Mouse (Mus musculus) MEL (cell line): ENCODE results near the gene Fgfr2.

Experiments used
- BHLHE40 ChIP-seq: IDR thresholded peaks from 2 replicates; pipeline ENCODE4 v1.6.1; 2012; ENCODE audit warnings: low read depth, mild to moderate bottlenecking, inconsistent platforms, low read length, improper control_type of control experiment, borderline replicate concordance
- CTCF ChIP-seq, 3 experiments: IDR thresholded peaks in 2 of 3; conservative IDR thresholded peaks in 1 of 3; 2 replicates each; pipeline ENCODE4 v1.5.1; 2011 to 2012; ENCODE audit warnings: low read length in 3 of 3, low read depth in 2 of 3, mild to moderate bottlenecking in 2 of 3, improper control_type of control experiment in 1 of 3, inconsistent platforms in 1 of 3, mixed read lengths in 1 of 3, moderate library complexity in 1 of 3; ENCODE audit not compliant: control insufficient read depth in 1 of 3, insufficient read depth in 1 of 3, poor library complexity in 1 of 3, severe bottlenecking in 1 of 3
- HCFC1 ChIP-seq: IDR thresholded peaks from 2 replicates; pipeline ENCODE4 v1.6.1; 2012; ENCODE audit warnings: low read depth, mild to moderate bottlenecking, inconsistent platforms, low read length, improper control_type of control experiment, moderate library complexity
- MAX ChIP-seq: IDR thresholded peaks from 2 replicates; pipeline ENCODE4 v1.6.1; 2011; ENCODE audit warnings: low read length, improper control_type of control experiment
- POLR2A ChIP-seq, 2 experiments: IDR thresholded peaks; 2 replicates each; pipeline ENCODE4 v1.6.1; 2011 to 2012; ENCODE audit warnings: low read length in 2 of 2, mild to moderate bottlenecking in 2 of 2, control low read depth in 1 of 2, improper control_type of control experiment in 1 of 2, low read depth in 1 of 2, moderate library complexity in 1 of 2; ENCODE audit not compliant: control insufficient read depth in 1 of 2, insufficient read depth in 1 of 2, poor library complexity in 1 of 2
- RCOR1 ChIP-seq: IDR thresholded peaks from 2 replicates; pipeline ENCODE4 v1.6.1; 2012; ENCODE audit warnings: low read depth, mild to moderate bottlenecking, inconsistent platforms, low read length, improper control_type of control experiment
- SIN3A ChIP-seq: IDR thresholded peaks from 2 replicates; pipeline ENCODE4 v1.6.1; 2012; ENCODE audit warnings: low read length, improper control_type of control experiment, inconsistent platforms
- TBP ChIP-seq: IDR thresholded peaks from 2 replicates; pipeline ENCODE4 v1.8.0; 2011; ENCODE audit warnings: low read depth, low read length, improper control_type of control experiment
- ZC3H11A ChIP-seq: IDR thresholded peaks from 2 replicates; pipeline ENCODE4 v1.6.1; 2012; ENCODE audit warnings: low read depth, mild to moderate bottlenecking, inconsistent platforms, low read length, improper control_type of control experiment
- ZKSCAN1 ChIP-seq: IDR thresholded peaks from 2 replicates; pipeline ENCODE4 v1.6.1; 2012; ENCODE audit warnings: low read depth, mild to moderate bottlenecking, inconsistent platforms, low read length, improper control_type of control experiment, moderate library complexity
- ZMIZ1 ChIP-seq: IDR thresholded peaks from 2 replicates; pipeline ENCODE4 v1.6.1; 2012; ENCODE audit warnings: low read depth, mild to moderate bottlenecking, inconsistent platforms, low read length, improper control_type of control experiment, moderate library complexity

GRCm38 (mm10) chr7:132803962-132804361 lies 319.2 kb downstream of the Fgfr2 start:
- TF ChIP-seq POLR2A (IDR thresholded peaks at IDR 0.05; ENCODE audit: control insufficient read depth in 1 of 2, insufficient read depth in 1 of 2, low read depth in 1 of 2, low read length in 2 of 2, poor library complexity in 1 of 2): no peak
- TF ChIP-seq RCOR1: no peak
- TF ChIP-seq HCFC1: no peak
- no peak for TF ChIP-seq SIN3A
- no peak for TF ChIP-seq ZKSCAN1
- TF ChIP-seq BHLHE40: no peak
- TF ChIP-seq ZC3H11A: no peak
- no peak for TF ChIP-seq ZMIZ1
- TF ChIP-seq TBP: no peak
- TF ChIP-seq CTCF (IDR thresholded peaks at IDR 0.05 in 2 of 3, conservative IDR thresholded peaks at IDR 0.05 in 1 of 3; ENCODE audit: control insufficient read depth in 1 of 3, insufficient read depth in 1 of 3, low read depth in 2 of 3, low read length in 3 of 3, poor library complexity in 1 of 3, severe bottlenecking in 1 of 3): no peak
- TF ChIP-seq MAX: no peak
